Mouse (Mus musculus) liver, embryonic 14.5 days (tissue): ENCODE data around the gene Golga4. TPM values are rescaled to one million over a fixed set of nuclear protein-coding genes. Genes with fewer than 3 reads are reported as not detected.

Source experiments
- ATAC-seq: fragments of 200-750 bp; cut with Nextera tagmentation; 2 replicates; pipeline ENCODE4 v1.8.0; 2017; ENCODE audit warnings: moderate number of reproducible peaks, mild to moderate bottlenecking, moderate library complexity; ENCODE audit not compliant: insufficient read depth
- DNase-seq, 3 experiments: peaks; one replicate each; pipeline ENCODE4 v3.0.0-alpha.2; 2012 to 2013; ENCODE audit warnings: low read depth in 3 of 3, low spot score in 3 of 3
- H3K27ac ChIP-seq: fragments of 300-500 bp; sonication (generic); 2 replicates; pipeline ENCODE4 v1.5.1; 2014; ENCODE audit warnings: moderate library complexity, mild to moderate bottlenecking, control low read depth, inconsistent platforms
- H3K27me3 ChIP-seq: fragments of 300-500 bp; sonication (generic); 2 replicates; pipeline ENCODE4 v1.6.1; 2014; ENCODE audit warnings: mild to moderate bottlenecking, low read length, moderate library complexity; ENCODE audit not compliant: control insufficient read depth, insufficient read depth
- H3K36me3 ChIP-seq: fragments of 300-500 bp; sonication (generic); replicated peaks from 2 replicates; pipeline ENCODE4 v1.6.1; 2014; ENCODE audit warnings: low read depth; ENCODE audit not compliant: control insufficient read depth, insufficient read depth
- H3K4me1 ChIP-seq, 2 experiments: fragments of 200-500 bp in 1 of 2; fragments of 300-500 bp in 1 of 2; sonication (generic) in 1 of 2; replicated peaks; 2 replicates each; pipeline ENCODE4 v1.6.1; 2012 to 2014; ENCODE audit warnings: antibody characterized with exemption in 1 of 2, inconsistent platforms in 1 of 2, low read length in 1 of 2; ENCODE audit not compliant: control insufficient read depth in 2 of 2, insufficient read depth in 2 of 2
- H3K4me2 ChIP-seq: fragments of 300-500 bp; sonication (generic); 2 replicates; pipeline ENCODE4 v1.6.1; 2014; ENCODE audit warnings: low read depth, mild to moderate bottlenecking, control low read depth, moderate library complexity
- H3K4me3 ChIP-seq, 2 experiments: fragments of 200-500 bp in 1 of 2; fragments of 300-500 bp in 1 of 2; sonication (generic) in 1 of 2; 2 replicates each; pipeline ENCODE4 v1.5.1; 2012 to 2014; ENCODE audit warnings: low read depth in 2 of 2, low read length in 2 of 2, mild to moderate bottlenecking in 2 of 2, control low read depth in 1 of 2, inconsistent platforms in 1 of 2, moderate library complexity in 1 of 2; ENCODE audit not compliant: insufficient read depth in 1 of 2
- H3K9ac ChIP-seq: fragments of 300-500 bp; sonication (generic); replicated peaks from 2 replicates; pipeline ENCODE4 v1.6.1; 2014; ENCODE audit warnings: mild to moderate bottlenecking, control low read depth, moderate library complexity
- H3K9me3 ChIP-seq: fragments of 300-500 bp; sonication (generic); 2 replicates; pipeline ENCODE4 v1.6.1; 2016; ENCODE audit warnings: low read length, mixed read lengths; ENCODE audit not compliant: control insufficient read depth
- CTCF ChIP-seq: IDR thresholded peaks from 2 replicates; pipeline ENCODE4 v1.5.1; 2016; ENCODE audit warnings: antibody characterized with exemption, low read depth, control low read depth
- EP300 ChIP-seq: IDR thresholded peaks from 2 replicates; pipeline ENCODE4 v1.6.1; 2016; ENCODE audit warnings: antibody characterized with exemption, low read depth
- WGBS: fragments of 180-500 bp; shearing (Covaris S2); extraction: QIAGEN DNeasy Blood & Tissue Kit; methylation state at CpG from one replicate; pipeline ENCODE4 v1.1.7; 2014; ENCODE audit not compliant: insufficient replicate concordance; 5-methylcytosine and 5-hydroxymethylcytosine counted together
- polyA plus RNA-seq, 2 experiments: library from polyadenylated mRNA; depleted of rRNA in 1 of 2; stranded (reverse) in 1 of 2; unstranded in 1 of 2; fragments of >200 nt; fragmentation: Nextera tagmentation in 1 of 2; extraction: Ambion mirVana in 1 of 2; gene quantifications; 2 replicates each; pipeline versions ENCODE4 v1.2.1 to v1.2.3; 2012 to 2014

The Golga4 gene
- polyA plus RNA-seq, 2 experiments: 10.6 to 13.2 TPM

DNA sequence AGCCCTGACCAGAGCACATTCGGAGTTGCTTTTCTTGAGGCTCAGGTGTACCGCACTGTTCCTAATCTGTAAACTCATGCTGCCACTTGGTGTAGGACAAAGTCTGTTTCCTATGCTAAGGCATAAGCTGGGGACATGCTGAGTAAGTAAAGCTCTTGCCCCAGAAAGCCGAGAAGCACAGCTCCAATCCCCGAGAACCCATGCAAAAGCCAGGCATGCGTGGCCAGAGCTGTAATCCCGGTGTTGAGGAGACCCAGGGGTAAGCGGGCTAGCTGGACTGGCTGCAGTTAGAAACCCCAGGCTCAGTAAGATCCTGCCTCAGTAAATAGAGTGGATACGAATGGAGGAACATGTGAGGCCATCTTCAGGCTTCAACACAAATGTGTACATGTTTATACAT is 35.8 kb downstream of the Golga4 start:
- no peak overlapping the region for H3K27ac ChIP-seq
- TF ChIP-seq EP300 (no peak), CTCF (no peak)
- ATAC-seq (no peak), DNase-seq (no peak)
- H3K27me3 ChIP-seq: no peaks in the 10 kb centered on the region
- H3K4me1 ChIP-seq: no peaks in the 10 kb centered on the region
- 83% methylated on average over 8 of the region's 8 CpGs for WGBS
- H3K4me2 ChIP-seq: no peak overlapping the region
- no peak overlapping the region for H3K9ac ChIP-seq
- no peaks in the 10 kb centered on the region for H3K9me3 ChIP-seq
- H3K4me3 ChIP-seq: no peak overlapping the region
- H3K36me3 ChIP-seq: peaks cover 15% of the 10 kb centered on the region

DNA sequence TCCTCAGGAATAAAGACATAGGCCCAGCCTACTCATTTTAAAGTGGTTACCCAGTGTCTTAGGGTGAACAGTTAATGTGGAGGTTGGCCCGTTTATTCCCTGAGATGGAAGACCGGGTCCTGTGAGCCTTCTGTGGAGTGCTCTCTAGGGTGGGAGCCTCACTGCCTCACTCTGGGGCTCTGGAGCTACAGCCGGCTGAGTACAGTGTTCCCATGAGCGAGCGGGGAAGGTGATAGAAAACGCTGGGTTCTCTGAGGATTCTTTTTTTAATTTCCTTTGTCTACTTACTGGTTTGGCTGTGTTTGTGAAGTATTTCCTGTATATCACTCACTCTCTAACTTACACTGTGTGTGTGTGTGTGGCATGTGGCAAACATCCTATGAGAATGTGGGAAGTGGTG is 39.1 kb downstream of the Golga4 start:
- WGBS: 74% methylated on average over 6 of the region's 6 CpGs
- H3K27me3 ChIP-seq: no peaks in the 10 kb centered on the region
- H3K36me3 ChIP-seq: peaks cover 12% of the 10 kb centered on the region

DNA sequence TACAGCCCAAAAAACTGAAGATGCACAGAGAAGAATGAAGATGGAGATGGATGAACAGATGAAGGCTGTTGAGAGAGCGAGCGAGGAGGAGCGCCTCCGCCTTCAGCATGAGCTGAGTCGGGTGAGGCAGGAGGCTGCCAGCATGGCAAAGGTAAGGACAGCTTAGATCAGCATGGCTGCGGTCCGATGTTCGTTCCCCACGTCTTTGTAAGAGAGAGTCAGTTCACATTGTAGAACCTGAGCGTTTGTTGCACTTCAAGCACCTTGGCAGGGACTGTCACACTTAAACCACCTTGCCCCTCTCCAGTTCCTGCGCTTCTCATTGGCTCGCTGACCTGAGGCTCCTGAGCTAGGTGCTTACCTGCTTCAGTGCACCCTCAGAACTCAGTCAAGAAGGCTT is 42.6 kb downstream of the Golga4 start:
- Histone ChIP-seq H3K4me2 (no peak overlapping the region), H3K4me3 (no peak overlapping the region), H3K27ac (no peak overlapping the region), H3K9ac (no peak overlapping the region), H3K4me1 (no peaks in the 10 kb centered on the region), H3K27me3 (no peaks in the 10 kb centered on the region), H3K36me3 (peaks cover 20% of the 10 kb centered on the region), H3K9me3 (no peaks in the 10 kb centered on the region)
- DNase-seq (no peak), ATAC-seq (no peak)
- WGBS: 91% methylated on average over 12 of the region's 12 CpGs
- TF ChIP-seq EP300 (no peak), CTCF (no peak)

More for the DNA sequence above, 39.1 kb downstream of the Golga4 start:
- TF ChIP-seq EP300 (no peak), CTCF (no peak)
- DNase-seq (no peak), ATAC-seq (no peak)
- Histone ChIP-seq H3K4me3 (no peak overlapping the region), H3K9ac (no peak overlapping the region), H3K4me1 (no peaks in the 10 kb centered on the region), H3K27ac (no peak overlapping the region), H3K9me3 (no peaks in the 10 kb centered on the region), H3K4me2 (no peak overlapping the region)

DNA sequence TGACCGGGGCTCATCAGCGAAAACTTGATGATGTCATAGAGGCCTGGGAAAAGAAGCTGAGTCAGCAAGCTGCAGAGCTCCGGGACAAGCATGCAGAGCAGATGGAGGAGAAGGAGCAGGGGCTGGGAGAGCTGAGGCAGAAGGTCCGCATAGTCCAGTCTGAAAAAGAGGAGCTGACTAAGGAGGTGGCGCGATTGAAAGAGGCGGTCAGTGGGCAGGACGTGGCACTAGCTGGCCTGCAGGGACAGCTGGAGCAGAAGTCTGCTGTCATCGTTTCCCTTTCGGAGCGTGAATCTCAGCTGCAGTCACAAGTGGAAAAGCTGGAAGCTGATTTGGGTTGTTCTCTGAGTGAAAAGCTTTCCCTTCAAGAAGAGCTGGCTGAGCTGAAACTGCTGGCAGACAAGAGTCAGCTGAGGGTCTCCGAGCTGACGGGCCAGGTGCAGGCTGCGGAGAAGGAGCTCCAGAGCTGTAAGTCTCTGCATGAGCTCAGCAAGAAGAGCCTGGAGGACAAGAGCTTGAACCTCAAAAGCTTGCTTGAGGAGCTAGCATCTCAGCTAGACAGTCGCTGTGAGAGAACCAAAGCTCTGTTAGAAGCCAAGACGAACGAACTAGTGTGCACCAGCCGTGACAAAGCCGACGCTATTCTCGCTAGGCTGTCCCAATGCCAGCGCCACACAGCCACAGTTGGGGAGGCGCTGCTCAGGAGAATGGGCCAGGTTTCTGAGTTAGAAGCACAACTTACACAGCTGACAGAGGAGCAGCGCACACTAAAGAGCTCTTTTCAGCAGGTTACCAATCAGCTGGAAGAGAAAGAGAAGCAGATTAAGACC is 51.1 kb downstream of the Golga4 start:
- H3K4me1 ChIP-seq: no peaks in the 10 kb centered on the region
- H3K4me2 ChIP-seq: no peak overlapping the region
- H3K27me3 ChIP-seq: no peaks in the 10 kb centered on the region
- ATAC-seq (peak; percentile 23; the same call in 1 of the 2 replicates), DNase-seq (no peak)
- peaks cover 21% of the 10 kb centered on the region for H3K36me3 ChIP-seq
- no peak overlapping the region for H3K4me3 ChIP-seq
- H3K9me3 ChIP-seq: no peaks in the 10 kb centered on the region
- no peak overlapping the region for H3K27ac ChIP-seq
- WGBS: 89% methylated on average over 24 of the region's 24 CpGs
- no peak overlapping the region for H3K9ac ChIP-seq
- no peak for TF ChIP-seq CTCF
- TF ChIP-seq EP300: no peak

DNA sequence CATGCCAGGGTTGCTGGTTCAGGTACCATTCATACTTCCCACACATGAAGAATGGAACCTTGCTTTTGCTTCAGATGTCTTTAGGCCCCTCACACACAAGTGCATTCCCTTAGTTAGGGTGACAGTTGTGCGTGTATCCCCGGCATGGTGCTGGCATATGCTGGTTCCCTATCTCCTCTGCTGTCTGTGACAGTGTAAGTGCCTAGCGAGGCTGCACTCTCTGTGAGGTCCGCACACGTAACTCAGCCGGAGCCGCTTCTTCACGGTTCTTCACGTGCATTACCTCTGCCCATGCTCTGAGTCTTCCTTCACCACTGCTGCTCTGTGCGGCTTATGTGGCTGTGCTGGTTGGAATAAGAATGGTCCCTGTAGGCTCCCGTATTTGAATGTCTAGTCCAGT is 57.3 kb downstream of the Golga4 start:
- WGBS: 89% methylated on average over 11 of the region's 11 CpGs
- H3K36me3 ChIP-seq: peaks cover 30% of the 10 kb centered on the region
- no peak overlapping the region for H3K4me2 ChIP-seq

More for the DNA sequence above, 57.3 kb downstream of the Golga4 start:
- Histone ChIP-seq H3K9ac (no peak overlapping the region), H3K9me3 (no peaks in the 10 kb centered on the region), H3K4me1 (no peaks in the 10 kb centered on the region), H3K27ac (no peak overlapping the region), H3K27me3 (no peaks in the 10 kb centered on the region), H3K4me3 (no peak overlapping the region)
- DNase-seq (no peak), ATAC-seq (no peak)
- TF ChIP-seq EP300: no peak
- TF ChIP-seq CTCF: no peak
